Mouse (Mus musculus) testis, adult 2 months (tissue): ENCODE results near the gene Gm9732. TPM values are rescaled to one million over a fixed set of nuclear protein-coding genes. Genes with fewer than 3 reads are reported as not detected.
"Not testable (repeated sequence)": the region's sequence is repeated elsewhere in the genome, so short reads cannot be mapped to it uniquely, and the experiment has no call there.

ENCODE experiments used
- H3K27ac ChIP-seq: fragments of 200-500 bp; 2 replicates; pipeline ENCODE4 v1.5.1; 2012; ENCODE audit warnings: low read depth, low read length; ENCODE audit not compliant: control insufficient read depth, insufficient read depth
- H3K27me3 ChIP-seq: fragments of 200-500 bp; 2 replicates; pipeline ENCODE4 v1.6.1; 2012; ENCODE audit warnings: mild to moderate bottlenecking, low read length, moderate library complexity; ENCODE audit not compliant: control insufficient read depth, insufficient read depth
- H3K36me3 ChIP-seq: fragments of 200-500 bp; 2 replicates; pipeline ENCODE4 v1.6.1; 2012; ENCODE audit warnings: mild to moderate bottlenecking, low read length; ENCODE audit not compliant: control insufficient read depth, insufficient read depth
- H3K4me1 ChIP-seq: fragments of 200-500 bp; 2 replicates; pipeline ENCODE4 v1.6.1; 2012; ENCODE audit warnings: low read length; ENCODE audit not compliant: control insufficient read depth, insufficient read depth
- H3K4me3 ChIP-seq: fragments of 200-500 bp; 2 replicates; pipeline ENCODE4 v1.5.1; 2012; ENCODE audit warnings: low read depth, mild to moderate bottlenecking, low read length, moderate library complexity, mixed read lengths; ENCODE audit not compliant: control insufficient read depth
- polyA plus RNA-seq: library from polyadenylated mRNA; depleted of rRNA; stranded (reverse); fragments of >200 nt; gene quantifications from 2 replicates; pipeline ENCODE4 v1.2.3, GENCODE M21; 2012; rRNA removed

Gm9732 gene
- 4.6 and 5.0 TPM in 2 replicates for polyA plus RNA-seq

GRCm38 (mm10) chr14:43274986-43275511 lies at the start of gene Gm9732:
TSS of gene Gm9732 (plus strand) at chr14:43275036.
- H3K4me3 ChIP-seq, result peak within 1 kb of the TSS; percentile 73
- not testable (repeated sequence) for H3K36me3 ChIP-seq, H3K27ac ChIP-seq, H3K27me3 ChIP-seq, H3K4me1 ChIP-seq

- H3K27ac ChIP-seq, H3K36me3 ChIP-seq, H3K27me3 ChIP-seq, H3K4me3 ChIP-seq, H3K4me1 ChIP-seq: not testable (repeated sequence)
Observed at GRCm38 (mm10) chr14:43235204-43235603, 39.6 kb upstream of the Gm9732 start, which contains the start of gene Gm8122. TSS of gene Gm8122 (minus strand) at chr14:43235304.

- H3K27ac ChIP-seq, H3K27me3 ChIP-seq, H3K36me3 ChIP-seq, H3K4me1 ChIP-seq, H3K4me3 ChIP-seq: not testable (repeated sequence)
Observed at GRCm38 (mm10) chr14:43237769-43238168, 37.1 kb upstream of the Gm9732 start.

GRCm38 (mm10) chr14:43249611-43250170 lies 25.1 kb upstream of the Gm9732 start:
- not testable (repeated sequence) for H3K4me3 ChIP-seq, H3K27ac ChIP-seq, H3K27me3 ChIP-seq, H3K4me1 ChIP-seq, H3K36me3 ChIP-seq

GRCm38 (mm10) chr14:43250549-43251253 lies 24.1 kb upstream of the Gm9732 start:
- H3K27ac ChIP-seq, H3K27me3 ChIP-seq, H3K4me1 ChIP-seq, H3K36me3 ChIP-seq: not testable (repeated sequence)
- peak overlapping the region; percentile 68 for H3K4me3 ChIP-seq

- H3K36me3 ChIP-seq, H3K4me1 ChIP-seq, H3K4me3 ChIP-seq, H3K27me3 ChIP-seq, H3K27ac ChIP-seq: not testable (repeated sequence)
Observed at GRCm38 (mm10) chr14:43256511-43256910, 18.3 kb upstream of the Gm9732 start.

GRCm38 (mm10) chr14:43258349-43258748 lies 16.5 kb upstream of the Gm9732 start, which contains the start of gene Gm8126:
TSS of gene Gm8126 (plus strand) at chr14:43258649.
- not testable (repeated sequence) for H3K36me3 ChIP-seq

GRCm38 (mm10) chr14:43263421-43263820 lies 11.4 kb upstream of the Gm9732 start:
- H3K27me3 ChIP-seq, H3K27ac ChIP-seq, H3K36me3 ChIP-seq, H3K4me3 ChIP-seq, H3K4me1 ChIP-seq: not testable (repeated sequence)

More at GRCm38 (mm10) chr14:43258349-43258748, 16.5 kb upstream of the Gm9732 start, which contains the start of gene Gm8126:
- H3K4me3 ChIP-seq, H3K27ac ChIP-seq, H3K4me1 ChIP-seq, H3K27me3 ChIP-seq: not testable (repeated sequence)

GRCm38 (mm10) chr14:43268521-43269084 lies 6.2 kb upstream of the Gm9732 start:
- not testable (repeated sequence) for H3K27ac ChIP-seq, H3K4me1 ChIP-seq, H3K4me3 ChIP-seq, H3K27me3 ChIP-seq, H3K36me3 ChIP-seq

GRCm38 (mm10) chr14:43269211-43269610 lies 5.6 kb upstream of the Gm9732 start:
- H3K4me3 ChIP-seq, H3K27ac ChIP-seq, H3K4me1 ChIP-seq, H3K27me3 ChIP-seq, H3K36me3 ChIP-seq: not testable (repeated sequence)

- H3K36me3 ChIP-seq, H3K27me3 ChIP-seq, H3K4me3 ChIP-seq, H3K4me1 ChIP-seq, H3K27ac ChIP-seq: not testable (repeated sequence)
Observed at GRCm38 (mm10) chr14:43273161-43273560, 1.7 kb upstream of the Gm9732 start.

GRCm38 (mm10) chr14:43275752-43276151 lies 916 bp downstream of the Gm9732 start:
- not testable (repeated sequence) for H3K4me1 ChIP-seq, H3K27ac ChIP-seq, H3K36me3 ChIP-seq, H3K4me3 ChIP-seq, H3K27me3 ChIP-seq
